Mouse (Mus musculus) megakaryocyte, embryonic 14.5 days (primary cell): ENCODE results near the gene Pirb. TPM values are rescaled to one million over a fixed set of nuclear protein-coding genes. Genes with fewer than 3 reads are reported as not detected.
A peak's percentile ranks its signal among the peaks of the same experiment; 100 is the strongest.

Experiments
- H3K27me3 ChIP-seq: replicated peaks from 2 replicates; pipeline ENCODE3; 2012; ENCODE audit warnings: inconsistent platforms
- H3K36me3 ChIP-seq: replicated peaks from 2 replicates; pipeline ENCODE3; 2012; ENCODE audit warnings: low read length, inconsistent platforms, mixed read lengths
- H3K4me1 ChIP-seq: 2 replicates; pipeline ENCODE4 v1.6.1; 2012; ENCODE audit warnings: inconsistent platforms
- H3K4me3 ChIP-seq: replicated peaks from 2 replicates; pipeline ENCODE3; 2012; ENCODE audit warnings: moderate library complexity, mild to moderate bottlenecking, inconsistent platforms
- H3K9me3 ChIP-seq: 2 replicates; pipeline ENCODE4 v1.6.1; 2012; ENCODE audit warnings: inconsistent platforms
- FLI1 ChIP-seq: IDR thresholded peaks from 2 replicates; pipeline ENCODE4 v1.6.1; 2012; ENCODE audit warnings: low read length, inconsistent platforms, mixed read lengths
- GATA1 ChIP-seq: IDR thresholded peaks from 3 replicates; pipeline ENCODE4 v1.6.1; 2012; ENCODE audit warnings: mixed read lengths, low read length, inconsistent platforms, borderline replicate concordance
- polyA plus RNA-seq: library from polyadenylated mRNA; stranded (reverse); fragments of >175 nt; gene quantifications from 2 replicates; pipeline ENCODE4 v1.2.3, GENCODE M21; 2012; ENCODE audit warnings: low replicate concordance; ENCODE audit not compliant: insufficient read depth

Gene Pirb
- polyA plus RNA-seq, 1 experiment = 14.2 TPM

- Histone ChIP-seq H3K9me3 (no peaks in the 10 kb centered on the region), H3K4me3 (peak overlapping the region; percentile 83), H3K27me3 (no peaks in the 10 kb centered on the region), H3K4me1 (peaks cover 56% of the 10 kb centered on the region), H3K36me3 (peaks cover 60% of the 10 kb centered on the region)
- TF ChIP-seq FLI1 = no peak
- TF ChIP-seq GATA1 = no peak
Measured at GRCm38 (mm10) chr7:3666921-3667391, 53.2 kb downstream of the Pirb start.

GRCm38 (mm10) chr7:3665215-3666114 is 54.7 kb downstream of the Pirb start, which contains the start of gene Leng1:
Gene Leng1 (minus strand): TSS chr7:3665840.
- no peak for TF ChIP-seq GATA1
- peak; percentile 51; the same call in 1 of the 2 replicates for TF ChIP-seq FLI1
- peaks cover 62% of the 10 kb centered on the region for H3K36me3 ChIP-seq

GRCm38 (mm10) chr7:3664524-3665214 is 55.5 kb downstream of the Pirb start:
- H3K36me3 ChIP-seq = peaks cover 62% of the 10 kb centered on the region
- peak overlapping the region; percentile 96 for H3K4me3 ChIP-seq
- no peaks in the 10 kb centered on the region for H3K9me3 ChIP-seq
- no peaks in the 10 kb centered on the region for H3K27me3 ChIP-seq
- TF ChIP-seq FLI1 (no peak), GATA1 (no peak)
- H3K4me1 ChIP-seq = peaks cover 65% of the 10 kb centered on the region

More at GRCm38 (mm10) chr7:3665215-3666114, 54.7 kb downstream of the Pirb start, which contains the start of gene Leng1:
- Histone ChIP-seq H3K4me3 (peak within 1 kb of the TSS; percentile 96), H3K9me3 (no peaks in the 10 kb centered on the region), H3K4me1 (peaks cover 65% of the 10 kb centered on the region), H3K27me3 (no peaks in the 10 kb centered on the region)

Other genes starting within 250 kb of the Pirb start
- not detected in 2 replicates for gene Tarm1, start 217.8 kb downstream of the Pirb start, polyA plus RNA-seq
- gene Oscar, start 104.2 kb downstream of the Pirb start, polyA plus RNA-seq = 1.4 TPM in 1 of 2 replicates, not detected in the other
- 16.3 and 87.7 TPM in 2 replicates for gene Ndufa3, start 103.0 kb downstream of the Pirb start, polyA plus RNA-seq
- gene Tfpt, start 90.5 kb downstream of the Pirb start, polyA plus RNA-seq = 31.4 and 57.9 TPM in 2 replicates
- gene Prpf31, start 90.4 kb downstream of the Pirb start, polyA plus RNA-seq = 7.5 and 49.6 TPM in 2 replicates
- gene Cnot3, start 75.1 kb downstream of the Pirb start, polyA plus RNA-seq = 518 and 624 TPM in 2 replicates
- 5.3 and 22.0 TPM in 2 replicates for gene Leng1, start 54.6 kb downstream of the Pirb start, polyA plus RNA-seq
- gene Tmc4, start 42.8 kb downstream of the Pirb start, polyA plus RNA-seq = 3.3 and 9.3 TPM in 2 replicates
- gene Tsen34, start 27.5 kb downstream of the Pirb start, polyA plus RNA-seq = 60.0 and 93.4 TPM in 2 replicates
- 210 and 251 TPM in 2 replicates for gene Mboat7, start 26.9 kb downstream of the Pirb start, polyA plus RNA-seq
- gene Rps9, start 16.4 kb downstream of the Pirb start, polyA plus RNA-seq = 123 and 1,094 TPM in 2 replicates
- gene Gm15448, start 105.3 kb upstream of the Pirb start, polyA plus RNA-seq = not detected in 2 replicates
- 0.23 TPM in 1 of 2 replicates, not detected in the other for gene Pira2, start 124.7 kb upstream of the Pirb start, polyA plus RNA-seq
- gene Gm14548, start 177.7 kb upstream of the Pirb start, polyA plus RNA-seq = 0.12 TPM in 1 of 2 replicates, not detected in the other
- gene Lilra6, start 195.1 kb upstream of the Pirb start, polyA plus RNA-seq = 1.1 TPM in 1 of 2 replicates, not detected in the other